Mouse (Mus musculus): ENCODE results near the gene Gal3st3.

The Gal3st3 gene

GRCm38 (mm10) chr19:5297903-5298800, at the start of gene Gal3st3:
TSS of gene Gal3st3 (plus strand) at chr19:5298331.
- peak; percentile 58 for DNase-seq

GRCm38 (mm10) chr19:5257140-5257539, 41.0 kb upstream of the Gal3st3 start:
- DNase-seq = no peak

GRCm38 (mm10) chr19:5267015-5267414, 31.1 kb upstream of the Gal3st3 start:
- DNase-seq = no peak

- DNase-seq = no peak
Observed at GRCm38 (mm10) chr19:5268017-5268416, 30.1 kb upstream of the Gal3st3 start.

- no peak for DNase-seq
Observed at GRCm38 (mm10) chr19:5268875-5269274, 29.3 kb upstream of the Gal3st3 start.

DNA sequence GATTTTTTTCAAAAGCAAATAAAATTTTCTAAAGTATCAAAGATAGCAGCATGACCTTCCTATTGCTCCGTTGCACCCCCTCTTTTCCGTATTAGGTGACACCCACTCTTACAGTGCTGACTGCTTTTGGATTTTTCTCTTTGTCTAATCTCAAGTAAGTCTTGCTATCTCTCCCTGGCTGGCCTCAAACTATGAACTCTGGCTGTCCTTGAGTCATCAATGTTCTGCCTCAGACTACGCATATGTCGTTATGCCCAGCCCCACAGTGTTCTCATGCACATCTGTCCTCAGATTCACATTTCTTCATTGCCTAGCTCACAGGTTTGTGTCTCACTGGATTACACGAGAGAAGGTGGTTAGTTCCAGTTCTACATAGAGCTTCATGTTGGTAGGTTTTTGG, 28.7 kb upstream of the Gal3st3 start:
- DNase-seq = no peak

DNA sequence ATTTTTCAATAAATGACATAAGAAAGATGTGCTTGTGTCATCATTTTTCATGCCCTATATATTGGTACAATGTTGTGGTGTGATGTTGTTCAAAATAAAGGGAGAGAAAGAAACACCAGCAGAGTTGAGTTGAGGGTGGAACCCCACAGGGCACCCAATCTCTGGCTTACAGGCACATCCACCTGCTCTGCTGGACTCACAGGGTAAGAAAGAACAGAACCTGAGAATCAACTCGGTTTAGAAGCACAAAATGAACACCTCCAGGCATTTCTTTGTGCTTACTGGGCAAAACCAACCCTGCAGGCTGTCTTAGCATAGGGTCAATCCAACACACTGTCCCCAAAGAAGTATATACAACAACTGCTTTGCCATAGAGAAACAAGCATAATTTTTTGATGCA, 26.7 kb upstream of the Gal3st3 start:
- DNase-seq = no peak

GRCm38 (mm10) chr19:5272326-5272795, 25.8 kb upstream of the Gal3st3 start:
- DNase-seq = peak; percentile 55

DNA sequence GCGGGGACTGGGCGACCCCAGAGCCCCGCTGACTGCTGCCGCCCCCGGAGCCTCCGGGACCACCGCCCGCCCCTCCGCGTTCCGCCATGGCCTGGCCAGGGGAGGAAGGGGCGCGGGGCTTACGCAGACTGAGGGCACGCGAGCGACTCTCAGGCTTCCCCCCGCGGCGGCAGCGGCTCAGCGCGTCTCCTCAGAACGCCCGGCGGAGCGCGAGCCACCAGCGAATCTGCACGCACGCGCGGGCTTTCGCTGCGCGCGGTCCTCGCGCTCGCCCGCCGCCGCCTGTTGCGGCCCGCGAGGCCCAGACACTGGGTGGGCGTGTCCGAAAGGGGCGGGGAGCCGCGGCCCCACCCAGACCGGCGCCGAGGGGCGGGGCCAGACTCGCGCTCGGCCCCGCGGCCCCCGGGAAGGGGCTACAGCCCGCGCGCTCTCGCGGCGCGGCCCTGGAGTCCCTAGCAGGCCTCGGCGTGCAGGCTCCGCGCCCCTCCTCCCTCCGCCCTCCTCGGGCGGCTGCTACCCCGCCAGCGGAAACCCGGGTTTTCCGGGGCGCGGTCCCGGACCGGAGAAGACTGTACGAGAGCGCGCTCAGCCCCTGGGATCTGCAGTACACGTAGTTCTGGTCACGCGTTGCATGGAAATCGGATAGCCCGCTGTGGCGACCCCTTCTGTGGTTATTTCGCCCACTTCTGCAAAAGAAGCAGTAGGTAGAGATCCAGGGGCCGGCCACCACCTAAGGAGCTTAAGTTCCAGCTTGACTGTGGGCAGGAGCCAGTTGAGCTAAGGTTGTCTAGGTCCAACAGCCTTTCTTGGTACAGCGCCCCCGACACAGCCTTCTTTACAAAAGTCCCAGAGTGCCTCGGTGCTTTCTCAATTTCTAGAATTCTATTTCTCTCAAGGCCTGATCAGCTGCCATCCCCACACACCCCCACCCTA, 25.1 kb upstream of the Gal3st3 start, which contains the start of gene Pacs1:
Gene Pacs1, minus strand, starts transcription at position 319 of the 933 bp plus-strand sequence.
- peak; percentile 81 for DNase-seq

- DNase-seq = no peak
Observed at GRCm38 (mm10) chr19:5273916-5274315, 24.2 kb upstream of the Gal3st3 start.

DNA sequence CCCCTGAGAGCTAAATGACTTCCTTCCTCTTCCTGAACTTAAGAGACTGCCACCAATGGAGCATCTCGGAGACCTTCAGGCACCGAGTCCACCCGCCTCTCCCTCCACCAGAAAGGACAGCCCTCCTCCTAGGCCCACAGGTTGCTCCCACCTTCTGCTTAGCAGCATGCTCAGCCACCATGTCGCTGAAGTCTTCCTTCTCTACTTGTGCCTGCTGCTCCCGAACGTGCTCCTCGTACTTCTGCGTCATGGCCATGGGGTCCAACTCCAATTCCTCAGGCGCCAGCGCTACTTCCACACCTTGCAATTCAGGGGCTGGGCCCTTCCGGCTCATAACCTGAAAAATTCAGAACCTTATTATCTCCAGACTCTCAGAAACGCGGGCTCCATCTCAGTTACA, 23.5 kb upstream of the Gal3st3 start:
- DNase-seq = no peak

- no peak for DNase-seq
Observed at GRCm38 (mm10) chr19:5275736-5276135, 22.4 kb upstream of the Gal3st3 start.

DNA sequence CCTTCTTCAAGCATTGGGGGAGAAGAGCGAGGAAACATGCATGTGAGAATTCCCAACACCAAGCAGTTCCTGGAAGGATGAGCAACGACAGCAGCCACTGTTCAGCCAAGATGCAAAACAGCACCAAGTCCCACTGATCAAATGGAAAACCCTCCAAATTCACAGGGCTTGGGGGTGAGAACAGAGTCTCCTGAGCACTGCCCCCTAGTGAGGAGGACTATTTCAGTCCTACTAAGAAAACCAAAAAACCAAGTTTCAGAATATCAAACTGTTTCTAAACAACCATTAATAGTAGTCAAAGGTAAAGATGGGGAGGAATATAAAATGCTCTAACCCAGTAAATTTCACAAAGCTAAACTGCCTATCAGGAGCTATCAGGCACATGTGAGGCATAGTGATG, 21.6 kb upstream of the Gal3st3 start:
- no peak for DNase-seq

DNA sequence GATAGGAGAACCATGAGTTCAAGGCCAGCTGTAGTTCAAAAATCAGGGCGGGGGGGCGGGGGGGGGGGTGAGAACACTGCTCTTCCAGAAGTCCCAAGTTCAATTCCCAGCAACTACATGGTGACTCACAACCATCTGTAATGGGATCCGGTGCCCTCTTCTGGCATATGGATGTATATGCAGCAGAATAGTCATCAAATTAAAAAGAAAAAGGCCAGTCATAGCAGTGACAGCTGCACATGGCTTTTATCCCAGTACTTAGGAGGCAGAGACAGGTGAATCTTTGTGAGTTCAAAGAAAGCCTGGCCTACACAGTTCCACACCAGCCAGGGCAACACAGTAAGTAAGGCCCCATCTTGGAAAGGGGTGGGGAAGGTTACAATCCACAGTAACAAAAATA, 21.0 kb upstream of the Gal3st3 start:
- no peak for DNase-seq

- no peak for DNase-seq
Observed at GRCm38 (mm10) chr19:5278381-5278780, 19.8 kb upstream of the Gal3st3 start.

DNA sequence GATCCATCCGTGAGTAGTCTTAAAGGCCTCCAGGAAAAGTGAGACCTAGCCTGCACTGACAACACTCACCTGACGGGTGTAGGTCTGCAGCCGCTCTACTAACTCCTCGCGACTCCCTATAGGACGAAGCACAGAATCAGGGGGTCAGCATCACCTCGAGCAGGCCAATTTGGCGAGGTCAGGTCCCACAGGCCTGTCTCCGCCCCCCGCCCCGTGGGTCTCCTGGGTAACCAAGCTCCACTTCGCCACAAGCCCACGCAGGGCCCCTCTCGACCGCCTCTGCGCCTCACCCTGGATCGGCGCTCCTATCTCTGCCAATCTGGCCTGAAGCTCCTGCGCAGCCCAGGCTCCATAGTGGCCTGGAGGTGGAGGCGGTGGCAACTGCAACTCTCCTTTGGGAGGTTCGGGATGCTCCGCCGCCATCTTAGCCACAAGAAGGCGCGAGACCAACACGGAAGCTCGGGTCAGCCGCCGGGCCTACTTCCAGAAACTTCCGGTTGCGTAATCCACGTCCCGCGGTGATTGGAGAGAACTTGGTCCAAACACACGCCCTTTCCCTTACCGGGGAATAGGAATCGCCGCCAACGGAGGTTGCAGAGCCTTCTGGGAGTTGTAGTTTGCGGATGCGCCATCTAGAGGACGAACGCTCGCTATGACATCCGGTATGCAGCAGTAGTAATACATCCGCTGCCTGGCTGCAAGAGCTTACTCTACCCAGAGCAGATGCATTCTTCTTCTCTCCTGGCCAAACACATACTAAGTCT, 3.0 kb upstream of the Gal3st3 start, which contains the start of gene Sf3b2:
Gene Sf3b2, minus strand, starts transcription at position 484 of the 764 bp plus-strand sequence.
- peak; percentile 99 for DNase-seq

DNA sequence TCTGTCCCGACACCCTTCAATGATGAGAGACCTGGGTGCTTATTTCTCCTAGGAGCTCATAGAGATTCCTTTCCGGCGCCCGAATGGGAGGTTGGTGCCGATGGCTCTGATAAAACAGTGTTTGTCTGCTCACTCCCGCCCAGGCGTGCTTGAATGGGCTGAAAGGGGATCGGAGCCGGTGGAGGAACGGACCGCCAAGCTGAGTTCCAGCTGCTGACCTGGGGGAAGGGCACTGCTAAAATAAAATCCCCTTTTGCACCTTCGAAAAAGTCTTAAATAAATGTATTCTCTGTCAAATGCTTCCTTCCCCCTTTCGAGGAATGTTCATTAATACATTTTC, 2.4 kb upstream of the Gal3st3 start:
- DNase-seq = no peak

- DNase-seq = peak; percentile 30
Observed at GRCm38 (mm10) chr19:5296630-5297029, 1.5 kb upstream of the Gal3st3 start.

GRCm38 (mm10) chr19:5300588-5300987, 2.5 kb downstream of the Gal3st3 start:
- DNase-seq = no peak

GRCm38 (mm10) chr19:5302455-5302854, 4.3 kb downstream of the Gal3st3 start:
- DNase-seq = no peak

- no peak for DNase-seq
Observed at GRCm38 (mm10) chr19:5306279-5306678, 8.1 kb downstream of the Gal3st3 start.

- DNase-seq = no peak
Observed at GRCm38 (mm10) chr19:5306968-5307734, 9.0 kb downstream of the Gal3st3 start.
